Mouse (Mus musculus) MEL (cell line): Measurements from ENCODE around the gene Ptcd2. TPM values are rescaled to one million over a fixed set of nuclear protein-coding genes. Genes with fewer than 3 reads are reported as not detected.

Experiments
- DNase-seq: peaks from one replicate; pipeline ENCODE4 v3.0.0; 2011; ENCODE audit warnings: low read depth, low spot score
- H3K27ac ChIP-seq: 2 replicates; pipeline ENCODE4 v1.5.1; 2012; ENCODE audit warnings: low read depth, mild to moderate bottlenecking, control low read depth, low read length, moderate library complexity; ENCODE audit not compliant: control insufficient read depth
- H3K27me3 ChIP-seq, 2 experiments: fragments of 150-350 bp in 1 of 2; sonication (generic) in 1 of 2; 2 replicates each; pipeline ENCODE4 v1.6.1; 2012; ENCODE audit warnings: low read length in 2 of 2, mild to moderate bottlenecking in 2 of 2, improper control_type of control experiment in 1 of 2, moderate library complexity in 1 of 2; ENCODE audit not compliant: insufficient read depth in 2 of 2, control insufficient read depth in 1 of 2
- H3K36me3 ChIP-seq, 2 experiments: 2 replicates each; pipeline ENCODE4 v1.6.1; 2012 to 2014; ENCODE audit warnings: low read length in 2 of 2, improper control_type of control experiment in 1 of 2, inconsistent platforms in 1 of 2, mild to moderate bottlenecking in 1 of 2; ENCODE audit not compliant: insufficient read depth in 2 of 2, control insufficient read depth in 1 of 2
- H3K4me1 ChIP-seq, 2 experiments: fragments of 150-350 bp in 1 of 2; sonication (generic) in 1 of 2; 2 replicates each; pipeline ENCODE4 v1.6.1; 2012; ENCODE audit warnings: low read length in 2 of 2, improper control_type of control experiment in 1 of 2, mild to moderate bottlenecking in 1 of 2; ENCODE audit not compliant: insufficient read depth in 2 of 2, control insufficient read depth in 1 of 2
- H3K4me3 ChIP-seq, 2 experiments: fragments of 150-350 bp in 1 of 2; sonication (generic) in 1 of 2; 2 replicates each; pipeline ENCODE4 v1.5.1; 2012; ENCODE audit warnings: low read depth in 2 of 2, low read length in 2 of 2, mild to moderate bottlenecking in 2 of 2, moderate library complexity in 2 of 2, control low read depth in 1 of 2, improper control_type of control experiment in 1 of 2; ENCODE audit not compliant: control insufficient read depth in 1 of 2, insufficient read depth in 1 of 2
- H3K79me2 ChIP-seq: 2 replicates; pipeline ENCODE4 v1.6.1; 2012; ENCODE audit warnings: mild to moderate bottlenecking, low read length, moderate library complexity; ENCODE audit not compliant: control insufficient read depth, poor library complexity, insufficient read depth
- H3K9ac ChIP-seq: 2 replicates; pipeline ENCODE4 v1.6.1; 2012; ENCODE audit warnings: low read depth, mild to moderate bottlenecking, control low read depth, low read length, moderate library complexity; ENCODE audit not compliant: control insufficient read depth, poor library complexity, severe bottlenecking
- H3K9me3 ChIP-seq: fragments of 150-350 bp; sonication (generic); replicated peaks from 2 replicates; pipeline ENCODE4 v1.6.1; 2012; ENCODE audit warnings: mild to moderate bottlenecking, low read length, improper control_type of control experiment, moderate library complexity; ENCODE audit not compliant: insufficient read depth
- EP300 ChIP-seq, 2 experiments: IDR thresholded peaks; 2 replicates each; pipeline ENCODE4 v1.6.1; 2011; ENCODE audit warnings: improper control_type of control experiment in 2 of 2, low read length in 2 of 2, low read depth in 1 of 2, mild to moderate bottlenecking in 1 of 2
- ETS1 ChIP-seq: IDR thresholded peaks from 2 replicates; pipeline ENCODE4 v1.6.1; 2012; ENCODE audit warnings: low read depth, mild to moderate bottlenecking, inconsistent platforms, low read length, improper control_type of control experiment, moderate library complexity
- GABPA ChIP-seq: IDR thresholded peaks from 2 replicates; pipeline ENCODE4 v1.6.1; 2012; ENCODE audit warnings: low read depth, mild to moderate bottlenecking, inconsistent platforms, low read length, improper control_type of control experiment, moderate library complexity
- GATA1 ChIP-seq: IDR thresholded peaks from 2 replicates; pipeline ENCODE4 v1.6.1; 2011; ENCODE audit warnings: low read depth, low read length, improper control_type of control experiment
- HCFC1 ChIP-seq: IDR thresholded peaks from 2 replicates; pipeline ENCODE4 v1.6.1; 2012; ENCODE audit warnings: low read depth, mild to moderate bottlenecking, inconsistent platforms, low read length, improper control_type of control experiment, moderate library complexity
- JUND ChIP-seq: IDR thresholded peaks from 2 replicates; pipeline ENCODE4 v1.6.1; 2011; ENCODE audit warnings: low read depth, mild to moderate bottlenecking, improper control_type of control experiment, low read length
- KAT2A ChIP-seq: conservative IDR thresholded peaks from 2 replicates; pipeline ENCODE4 v1.6.1; 2012; ENCODE audit warnings: low read depth, low read length, improper control_type of control experiment, inconsistent platforms
- MAFK ChIP-seq: IDR thresholded peaks from 2 replicates; pipeline ENCODE4 v1.6.1; 2011; ENCODE audit warnings: low read depth, mild to moderate bottlenecking, low read length, improper control_type of control experiment, borderline replicate concordance
- MEF2A ChIP-seq: IDR thresholded peaks from 2 replicates; pipeline ENCODE4 v1.6.1; 2014; ENCODE audit warnings: low read depth, mild to moderate bottlenecking, inconsistent platforms, low read length, improper control_type of control experiment; ENCODE audit not compliant: poor library complexity, insufficient replicate concordance, severe bottlenecking; ENCODE audit errors: extremely low read depth
- MXI1 ChIP-seq: IDR thresholded peaks from 2 replicates; pipeline ENCODE4 v1.6.1; 2011; ENCODE audit warnings: mild to moderate bottlenecking, low read depth, low read length, improper control_type of control experiment
- MYB ChIP-seq: IDR thresholded peaks from 2 replicates; pipeline ENCODE4 v1.6.1; 2011; ENCODE audit warnings: mild to moderate bottlenecking, low read depth, low read length, improper control_type of control experiment
- POLR2A ChIP-seq, 2 experiments: IDR thresholded peaks; 2 replicates each; pipeline ENCODE4 v1.6.1; 2011 to 2012; ENCODE audit warnings: low read length in 2 of 2, mild to moderate bottlenecking in 2 of 2, control low read depth in 1 of 2, improper control_type of control experiment in 1 of 2, low read depth in 1 of 2, moderate library complexity in 1 of 2; ENCODE audit not compliant: control insufficient read depth in 1 of 2, insufficient read depth in 1 of 2, poor library complexity in 1 of 2
- POLR2AphosphoS2 ChIP-seq: IDR thresholded peaks from 2 replicates; pipeline ENCODE4 v1.6.1; 2011; ENCODE audit warnings: low read length, improper control_type of control experiment
- POLR2AphosphoS5 ChIP-seq: IDR thresholded peaks from 2 replicates; pipeline ENCODE4 v1.6.1; 2012; ENCODE audit warnings: low read depth, borderline replicate concordance, mild to moderate bottlenecking, inconsistent platforms, low read length, moderate library complexity, mixed read lengths
- RAD21 ChIP-seq: IDR thresholded peaks from 2 replicates; pipeline ENCODE4 v1.6.1; 2011; ENCODE audit warnings: mild to moderate bottlenecking, low read depth, low read length, improper control_type of control experiment
- RCOR1 ChIP-seq: IDR thresholded peaks from 2 replicates; pipeline ENCODE4 v1.6.1; 2012; ENCODE audit warnings: low read depth, mild to moderate bottlenecking, inconsistent platforms, low read length, improper control_type of control experiment
- TAL1 ChIP-seq: IDR thresholded peaks from 2 replicates; pipeline ENCODE4 v1.6.1; 2012; ENCODE audit warnings: mild to moderate bottlenecking, inconsistent platforms, low read length, moderate library complexity, mixed read lengths
- TBP ChIP-seq: IDR thresholded peaks from 2 replicates; pipeline ENCODE4 v1.8.0; 2011; ENCODE audit warnings: low read depth, low read length, improper control_type of control experiment
- TCF12 ChIP-seq: IDR thresholded peaks from 2 replicates; pipeline ENCODE4 v1.6.1; 2014; ENCODE audit warnings: low read depth, mild to moderate bottlenecking, inconsistent platforms, low read length, improper control_type of control experiment, moderate library complexity
- UBTF ChIP-seq: IDR thresholded peaks from 2 replicates; pipeline ENCODE4 v1.6.1; 2012; ENCODE audit warnings: low read depth, mild to moderate bottlenecking, inconsistent platforms, low read length, improper control_type of control experiment, moderate library complexity, borderline replicate concordance; ENCODE audit not compliant: insufficient read depth
- USF1 ChIP-seq: IDR thresholded peaks from 2 replicates; pipeline ENCODE4 v1.6.1; 2014; ENCODE audit warnings: low read depth, mild to moderate bottlenecking, inconsistent platforms, low read length, improper control_type of control experiment, moderate library complexity
- ZC3H11A ChIP-seq: IDR thresholded peaks from 2 replicates; pipeline ENCODE4 v1.6.1; 2012; ENCODE audit warnings: low read depth, mild to moderate bottlenecking, inconsistent platforms, low read length, improper control_type of control experiment
- ZKSCAN1 ChIP-seq: IDR thresholded peaks from 2 replicates; pipeline ENCODE4 v1.6.1; 2012; ENCODE audit warnings: low read depth, mild to moderate bottlenecking, inconsistent platforms, low read length, improper control_type of control experiment, moderate library complexity
- ZMIZ1 ChIP-seq: IDR thresholded peaks from 2 replicates; pipeline ENCODE4 v1.6.1; 2012; ENCODE audit warnings: low read depth, mild to moderate bottlenecking, inconsistent platforms, low read length, improper control_type of control experiment, moderate library complexity
- polyA plus RNA-seq, 2 experiments: library from polyadenylated mRNA; stranded (reverse) in 1 of 2; unstranded in 1 of 2; fragments of >175 nt in 1 of 2; fragments of >200 nt in 1 of 2; gene quantifications; 2 replicates each; pipeline versions ENCODE4 v1.2.1 to v1.2.4; 2012; ENCODE audit warnings: low replicate concordance in 2 of 2, low read depth in 1 of 2; ENCODE audit not compliant: insufficient read length in 2 of 2, insufficient read depth in 1 of 2, missing spikeins in 1 of 2
- total RNA-seq: library from RNA; depleted of rRNA; stranded (reverse); fragments of 300-350 nt; gene quantifications from 2 replicates; pipeline ENCODE4 v1.2.3, GENCODE M21; 2012

The Ptcd2 gene
- total and polyA plus RNA-seq, 3 experiments, result 42.9 to 55.3 TPM; not detected in 1

DNA sequence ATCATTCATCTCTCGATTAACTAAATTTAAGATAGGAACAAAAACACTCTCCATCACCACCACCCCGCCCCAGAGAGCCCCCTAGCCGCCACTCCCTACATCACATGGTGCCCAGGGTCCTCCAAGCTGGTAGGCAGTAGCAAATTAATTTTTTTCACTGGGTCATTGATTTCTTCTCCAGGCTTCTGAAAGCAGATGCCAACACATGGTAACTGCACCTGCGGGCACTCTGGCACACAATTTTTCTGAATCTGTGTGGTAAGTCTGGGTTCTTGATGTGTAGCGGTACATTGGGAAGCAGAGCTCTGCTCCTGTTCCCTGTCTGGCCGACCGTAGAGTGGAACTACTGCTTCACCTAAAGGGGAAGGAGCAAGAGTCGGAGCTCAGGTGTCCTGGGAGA lies 53.7 kb downstream of the Ptcd2 start:
- no peak overlapping the region for H3K4me3 ChIP-seq
- H3K27me3 ChIP-seq, result no peaks in the 10 kb centered on the region
- no peaks in the 10 kb centered on the region for H3K79me2 ChIP-seq
- H3K9me3 ChIP-seq, result no peaks in the 10 kb centered on the region
- H3K27ac ChIP-seq, result no peak overlapping the region
- no peak overlapping the region for H3K9ac ChIP-seq
- H3K36me3 ChIP-seq, result no peaks in the 10 kb centered on the region
- no peaks in the 10 kb centered on the region for H3K4me1 ChIP-seq
- no peak for DNase-seq
- TF ChIP-seq HCFC1, result no peak
- no peak for TF ChIP-seq POLR2A (IDR thresholded peaks at IDR 0.05; ENCODE audit: control insufficient read depth in 1 of 2, insufficient read depth in 1 of 2, low read depth in 1 of 2, low read length in 2 of 2, poor library complexity in 1 of 2)
- TF ChIP-seq TCF12, result no peak
- no peak for TF ChIP-seq USF1
- TF ChIP-seq UBTF, result no peak
- no peak for TF ChIP-seq JUND
- TF ChIP-seq MYB, result no peak
- no peak for TF ChIP-seq EP300 (IDR thresholded peaks at IDR 0.05; ENCODE audit: low read depth in 1 of 2, low read length in 2 of 2)
- no peak for TF ChIP-seq ETS1
- no peak for TF ChIP-seq POLR2AphosphoS5
- TF ChIP-seq ZKSCAN1, result no peak
- no peak for TF ChIP-seq POLR2AphosphoS2
- TF ChIP-seq ZMIZ1, result no peak
- no peak for TF ChIP-seq TAL1
- no peak for TF ChIP-seq RCOR1
- TF ChIP-seq GABPA, result no peak
- TF ChIP-seq KAT2A, result no peak

DNA sequence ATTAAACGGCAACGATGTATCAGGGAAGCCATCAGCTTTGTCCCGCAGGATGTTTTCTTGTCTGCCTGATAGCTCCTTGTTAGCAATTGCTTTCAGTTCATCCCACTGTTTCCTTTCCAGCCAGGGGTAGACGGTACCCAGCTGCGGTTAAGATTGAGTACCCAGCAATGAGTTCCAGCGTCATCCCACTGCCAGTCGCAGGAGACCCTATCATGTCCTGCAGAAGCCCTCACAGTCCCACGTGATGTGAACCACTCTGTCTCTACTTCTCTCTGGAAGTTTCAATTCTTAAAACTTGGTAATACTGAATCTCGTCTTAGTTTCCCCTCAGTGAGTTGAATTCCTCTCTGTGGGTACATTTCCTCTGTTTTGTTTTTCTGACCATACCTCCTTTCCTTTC lies 56.7 kb downstream of the Ptcd2 start:
- TF ChIP-seq UBTF, result no peak
- no peak for TF ChIP-seq TBP
- TF ChIP-seq RAD21, result no peak
- TF ChIP-seq MXI1, result no peak
- no peak for TF ChIP-seq GATA1
- no peak for TF ChIP-seq POLR2AphosphoS5
- no peak for TF ChIP-seq MAFK
- no peak for TF ChIP-seq ZC3H11A
- no peak for TF ChIP-seq MEF2A
- TF ChIP-seq, all 39 proteins: peak for 0
- Histone ChIP-seq H3K79me2 (no peaks in the 10 kb centered on the region), H3K4me1 (no peaks in the 10 kb centered on the region), H3K27me3 (no peaks in the 10 kb centered on the region), H3K36me3 (no peaks in the 10 kb centered on the region), H3K27ac (no peak overlapping the region), H3K9me3 (no peaks in the 10 kb centered on the region), H3K9ac (no peak overlapping the region), H3K4me3 (no peak overlapping the region)
- no peak for DNase-seq
